ENCODE assay signal across 7 mouse cellular contexts in genomic region chr2:178407053-178407815, GRCm38 (mm10). TPM values are rescaled to one million over a fixed set of nuclear protein-coding genes. Genes with fewer than 3 reads are reported as not detected.
DNase-seq lines count a peak whose midpoint lies in the region; ATAC-seq and TF ChIP-seq lines count a peak whose summit lies in the region.

TSS of gene Sycp2 (minus strand) at chr2:178407685.

- H3K27ac ChIP-seq in left cerebral cortex, adult 2 months: no peak within 1 kb of the TSS
- H3K27ac ChIP-seq in embryonic facial prominence, embryonic 13.5 days: no peak within 1 kb of the TSS
- H3K27ac ChIP-seq in limb, embryonic 13.5 days: no peak within 1 kb of the TSS

- H3K9ac ChIP-seq in embryonic facial prominence, embryonic 13.5 days: no peak within 1 kb of the TSS
- H3K9ac ChIP-seq in limb, embryonic 13.5 days: no peak within 1 kb of the TSS

- peak; percentile 46 for TF ChIP-seq CTCF in left cerebral cortex, adult 2 months (IDR thresholded peaks at IDR 0.05)

- no peaks in the 10 kb centered on the region for H3K4me1 ChIP-seq in embryonic facial prominence, embryonic 13.5 days
- peaks cover 5% of the 10 kb centered on the region; the same call in 1 of the 2 replicates for H3K4me1 ChIP-seq in limb, embryonic 13.5 days

- H3K36me3 ChIP-seq in embryonic facial prominence, embryonic 13.5 days: no peaks in the 10 kb centered on the region
- no peaks in the 10 kb centered on the region for H3K36me3 ChIP-seq in limb, embryonic 13.5 days

- 87% methylated on average over 52 of the region's 52 CpGs for WGBS in embryonic facial prominence, embryonic 13.5 days
- WGBS in limb, embryonic 13.5 days: 81% methylated on average over 52 of the region's 52 CpGs

- intact Hi-C loops in left cerebral cortex, adult 2 months (cut with DNase I): no loop called here
- intact Hi-C loops in left cerebral cortex, postnatal 36 days (cut with DNase I): no loop called here

- H3K4me2 ChIP-seq in embryonic facial prominence, embryonic 13.5 days: no peak within 1 kb of the TSS
- no peak within 1 kb of the TSS for H3K4me2 ChIP-seq in limb, embryonic 13.5 days (replicated peaks)

- peak; percentile 52; the same call in 1 of the 2 replicates for ATAC-seq in embryonic facial prominence, embryonic 13.5 days (ENCODE audit: insufficient number of reproducible peaks, insufficient read depth, low FRiP score, low TSS enrichment, low read depth)
- ATAC-seq in limb, embryonic 13.5 days (ENCODE audit: low FRiP score, low read depth): peak; percentile 48
- peak; percentile 50; the same call in 1 of the 2 replicates for ATAC-seq in neutrophil, adult 5-6 weeks (ENCODE audit: extremely low read depth, insufficient number of reproducible peaks, low FRiP score, poor library complexity, severe bottlenecking)

- H3K4me3 ChIP-seq in left cerebral cortex, adult 2 months: no peak within 1 kb of the TSS
- no peak within 1 kb of the TSS for H3K4me3 ChIP-seq in embryonic facial prominence, embryonic 13.5 days
- H3K4me3 ChIP-seq in limb, embryonic 13.5 days: no peak within 1 kb of the TSS

- H3K9me3 ChIP-seq in embryonic facial prominence, embryonic 13.5 days: peaks cover 4% of the 10 kb centered on the region; the same call in 1 of the 2 replicates
- H3K9me3 ChIP-seq in limb, embryonic 13.5 days: no peaks in the 10 kb centered on the region

- no peak for DNase-seq in left cerebral cortex, adult 2 months (ENCODE audit: extremely low spot score in 1 of 2, low spot score in 2 of 2)
- DNase-seq in left cerebral cortex, postnatal 36 days (ENCODE audit: low spot score in 2 of 2): no peak
- no peak for DNase-seq in thymus, postnatal 25 days
- DNase-seq in adrenal gland, adult (ENCODE audit: inconsistent age in 2 of 2, low spot score in 1 of 2): no peak

- peaks cover 4% of the 10 kb centered on the region; the same call in 1 of the 2 replicates for H3K27me3 ChIP-seq in embryonic facial prominence, embryonic 13.5 days
- H3K27me3 ChIP-seq in limb, embryonic 13.5 days: peaks cover 7% of the 10 kb centered on the region

RNA-seq across cellular contexts. Expression of gene Sycp2, which starts in this region (rescaled TPM):
- 1 to 10 TPM; 1.1 to 1.4 TPM for total RNA-seq in left cerebral cortex, adult 2 months (2021)
- total RNA-seq in left cerebral cortex, postnatal 36 days (2021): 1 to 10 TPM in 1 of 2 experiments, under 1 TPM in 1; 0.79 to 1.3 TPM
- 0.06 and 0.10 TPM in 2 replicates for polyA plus RNA-seq in embryonic facial prominence, embryonic 13.5 days (2015; fragmentation: Nextera tagmentation; extraction: Ambion mirVana)
- 0.09 and 0.20 TPM in 2 replicates for polyA plus RNA-seq in limb, embryonic 13.5 days (2015; fragmentation: Nextera tagmentation; extraction: Ambion mirVana)
- 49.4 and 51.7 TPM in 2 replicates for total RNA-seq in neutrophil, adult 5-6 weeks (2017)

Comparison
In these comparisons a context has a peak if more than half of its experiments do, and no peak if none do; other contexts are left out.
1. RNA of gene Sycp2 (total RNA-seq): 49.4 to 51.7 TPM in neutrophil, adult 5-6 weeks; 1.1 to 1.4 TPM in left cerebral cortex, adult 2 months and 0.79 to 1.3 TPM in left cerebral cortex, postnatal 36 days; every median in the first group is over 10 times any median in the second.
2. Peak in ATAC-seq in embryonic facial prominence, embryonic 13.5 days; RNA of the gene not detected or under 1 TPM.
3. Peak in ATAC-seq in limb, embryonic 13.5 days; RNA of the gene not detected or under 1 TPM.
4. Peak in every context shown above with its lines, with median percentiles within 50 percentile points of each other: ATAC-seq.